Mouse (Mus musculus) limb, embryonic 14.5 days (tissue): ENCODE measurements around the gene Sgcd. TPM values are rescaled to one million over a fixed set of nuclear protein-coding genes. Genes with fewer than 3 reads are reported as not detected.

Experiments
- ATAC-seq: fragments of 200-750 bp; cut with Nextera tagmentation; 2 replicates; pipeline ENCODE4 v1.8.0; 2017; ENCODE audit warnings: low read depth, moderate number of reproducible peaks, moderate TSS enrichment; ENCODE audit not compliant: low FRiP score
- DNase-seq: peaks from one replicate; pipeline ENCODE4 v3.0.0-alpha.2; 2015; ENCODE audit warnings: low spot score
- H3K27ac ChIP-seq: fragments of 300-500 bp; sonication (generic); replicated peaks from 2 replicates; pipeline ENCODE4 v1.5.1; 2014; ENCODE audit warnings: low read depth, mild to moderate bottlenecking, low read length, moderate library complexity, mixed read lengths
- H3K27me3 ChIP-seq: fragments of 300-500 bp; sonication (generic); 2 replicates; pipeline ENCODE4 v1.6.1; 2014; ENCODE audit warnings: low read length, mixed read lengths; ENCODE audit not compliant: control insufficient read depth, insufficient read depth
- H3K36me3 ChIP-seq: fragments of 300-500 bp; sonication (generic); 2 replicates; pipeline ENCODE4 v1.6.1; 2014; ENCODE audit warnings: mild to moderate bottlenecking, low read length, moderate library complexity, mixed read lengths; ENCODE audit not compliant: control insufficient read depth, insufficient read depth
- H3K4me1 ChIP-seq: fragments of 300-500 bp; sonication (generic); 2 replicates; pipeline ENCODE4 v1.6.1; 2014; ENCODE audit warnings: antibody characterized with exemption, low read length, mixed read lengths; ENCODE audit not compliant: control insufficient read depth, insufficient read depth
- H3K4me2 ChIP-seq: fragments of 300-500 bp; sonication (generic); replicated peaks from 2 replicates; pipeline ENCODE4 v1.6.1; 2014; ENCODE audit warnings: low read depth, mild to moderate bottlenecking, low read length, moderate library complexity; ENCODE audit not compliant: severe bottlenecking
- H3K4me3 ChIP-seq: fragments of 300-500 bp; sonication (generic); replicated peaks from 2 replicates; pipeline ENCODE4 v1.5.1; 2014; ENCODE audit warnings: low read length
- H3K9ac ChIP-seq: fragments of 300-500 bp; sonication (generic); 2 replicates; pipeline ENCODE4 v1.6.1; 2014; ENCODE audit warnings: mild to moderate bottlenecking, low read depth, low read length, moderate library complexity; ENCODE audit not compliant: severe bottlenecking
- H3K9me3 ChIP-seq: fragments of 300-500 bp; sonication (generic); 2 replicates; pipeline ENCODE4 v1.6.1; 2016; ENCODE audit warnings: low read length; ENCODE audit not compliant: control insufficient read depth
- POLR2A ChIP-seq: fragments of 200-500 bp; IDR thresholded peaks from 2 replicates; pipeline ENCODE4 v1.8.0; 2012; ENCODE audit warnings: inconsistent platforms, mild to moderate bottlenecking, moderate library complexity, borderline replicate concordance; ENCODE audit not compliant: insufficient read depth, insufficient read length; ENCODE audit errors: extremely low read depth
- WGBS: fragments of 180-500 bp; shearing (Covaris S2); extraction: QIAGEN DNeasy Blood & Tissue Kit; methylation state at CpG from one replicate; pipeline ENCODE4 v1.1.7; 2014; 5-methylcytosine and 5-hydroxymethylcytosine counted together
- polyA plus RNA-seq, 2 experiments: library from polyadenylated mRNA; depleted of rRNA in 1 of 2; stranded (reverse) in 1 of 2; unstranded in 1 of 2; fragments of >200 nt; fragmentation: Nextera tagmentation in 1 of 2; extraction: Ambion mirVana in 1 of 2; gene quantifications; 2 replicates each; pipeline versions ENCODE4 v1.2.1 to v1.2.3; 2012 to 2014

Gene Sgcd
- polyA plus RNA-seq, 2 experiments = 9.4 to 14.3 TPM

GRCm38 (mm10) chr11:47333702-47334101 is 655.1 kb downstream of the Sgcd start:
- no peaks in the 10 kb centered on the region for H3K4me1 ChIP-seq
- no peak overlapping the region for H3K4me3 ChIP-seq
- no peak overlapping the region for H3K4me2 ChIP-seq
- no peaks in the 10 kb centered on the region for H3K36me3 ChIP-seq
- no peaks in the 10 kb centered on the region for H3K9me3 ChIP-seq
- 85% methylated on average over 2 of the region's 2 CpGs for WGBS
- ATAC-seq (no peak), DNase-seq (no peak)
- H3K27ac ChIP-seq = no peak overlapping the region
- no peaks in the 10 kb centered on the region for H3K27me3 ChIP-seq
- TF ChIP-seq POLR2A = no peak
- H3K9ac ChIP-seq = no peak overlapping the region

DNA sequence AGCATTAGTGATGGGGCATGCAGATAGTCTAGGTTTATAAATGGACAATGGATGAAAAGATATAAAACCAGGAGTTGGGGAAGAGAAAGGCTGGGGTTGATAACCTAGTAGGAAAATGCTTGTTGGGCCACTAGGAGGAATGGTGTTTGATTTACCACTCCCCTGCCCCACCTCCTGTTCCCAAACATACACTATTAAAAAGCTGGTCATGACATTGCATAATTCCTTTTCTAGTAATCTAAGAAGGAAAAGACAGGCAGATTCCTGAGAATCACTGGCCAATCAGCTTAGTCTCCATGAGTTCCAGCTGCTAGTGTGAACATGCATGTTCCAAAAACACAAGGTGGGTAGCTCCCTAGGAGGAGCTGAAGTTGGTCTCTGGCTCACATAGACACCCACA is 683.2 kb downstream of the Sgcd start:
- peaks cover 13% of the 10 kb centered on the region; the same call in 1 of the 2 replicates for H3K4me1 ChIP-seq
- H3K4me3 ChIP-seq = no peak overlapping the region
- TF ChIP-seq POLR2A = no peak
- ATAC-seq = no peak
- DNase-seq = no peak
- H3K4me2 ChIP-seq = no peak overlapping the region
- H3K9me3 ChIP-seq = no peaks in the 10 kb centered on the region
- H3K27ac ChIP-seq = peak overlapping the region; percentile 21; the same call in 1 of the 2 replicates
- no peaks in the 10 kb centered on the region for H3K36me3 ChIP-seq
- H3K27me3 ChIP-seq = no peaks in the 10 kb centered on the region
- H3K9ac ChIP-seq = no peak overlapping the region

- ATAC-seq (peak; percentile 26; the same call in 1 of the 2 replicates), DNase-seq (peak; percentile 75)
- Histone ChIP-seq H3K9me3 (no peaks in the 10 kb centered on the region), H3K4me3 (no peak overlapping the region), H3K4me2 (no peak overlapping the region), H3K36me3 (no peaks in the 10 kb centered on the region), H3K4me1 (peaks cover 13% of the 10 kb centered on the region; the same call in 1 of the 2 replicates), H3K27ac (peak overlapping the region; percentile 21; the same call in 1 of the 2 replicates), H3K9ac (no peak overlapping the region), H3K27me3 (no peaks in the 10 kb centered on the region)
- TF ChIP-seq POLR2A = no peak
- WGBS = 73% methylated on average over 12 of the region's 12 CpGs
Observed at GRCm38 (mm10) chr11:47304702-47305450, 683.9 kb downstream of the Sgcd start.

- H3K27ac ChIP-seq = no peak overlapping the region
- no peaks in the 10 kb centered on the region for H3K9me3 ChIP-seq
- H3K9ac ChIP-seq = no peak overlapping the region
- ATAC-seq (no peak), DNase-seq (no peak)
- no peaks in the 10 kb centered on the region for H3K27me3 ChIP-seq
- peaks cover 7% of the 10 kb centered on the region; the same call in 1 of the 2 replicates for H3K4me1 ChIP-seq
- 87% methylated on average over 1 of the region's 1 CpGs for WGBS
- no peak overlapping the region for H3K4me2 ChIP-seq
- H3K4me3 ChIP-seq = no peak overlapping the region
- TF ChIP-seq POLR2A = no peak
- H3K36me3 ChIP-seq = no peaks in the 10 kb centered on the region
Observed at GRCm38 (mm10) chr11:47299777-47300176, 689.0 kb downstream of the Sgcd start.

- DNase-seq (peak; percentile 47), ATAC-seq (peak; percentile 57)
- Histone ChIP-seq H3K4me3 (no peak overlapping the region), H3K27me3 (no peaks in the 10 kb centered on the region), H3K36me3 (no peaks in the 10 kb centered on the region), H3K9ac (no peak overlapping the region), H3K27ac (no peak overlapping the region), H3K4me1 (no peaks in the 10 kb centered on the region), H3K4me2 (no peak overlapping the region), H3K9me3 (no peaks in the 10 kb centered on the region)
- 74% methylated on average over 1 of the region's 1 CpGs for WGBS
- TF ChIP-seq POLR2A = no peak
Observed at GRCm38 (mm10) chr11:47297805-47298340, 690.9 kb downstream of the Sgcd start.
